Comparison of ENCODE assay signal across 22 mouse cellular contexts in genomic region chr3:75541259-75541658, GRCm38 (mm10). TPM values are rescaled to one million over a fixed set of nuclear protein-coding genes. Genes with fewer than 3 reads are reported as not detected.
"Had no signal": no experiment of that assay in that cellular context is flagged by ENCODE, and none has a peak within 500 bp of the region (broad histone marks: within the 10 kb centered on the region; RNA-seq: fewer than 3 reads in every experiment).

No protein-coding gene starts in this region.

- H3K27me3 ChIP-seq: neural tube, embryonic 12.5 days; neural tube, embryonic 13.5 days; neural tube, embryonic 15.5 days; stomach, embryonic 15.5 days had no signal

- H3K4me1 ChIP-seq: neural tube, embryonic 12.5 days; neural tube, embryonic 13.5 days; neural tube, embryonic 15.5 days; stomach, embryonic 15.5 days had no signal

- DNase-seq: retina, postnatal 1 day; right cerebral cortex, adult 18-20 months; right cerebral cortex, postnatal 14 days; right cerebral cortex, postnatal 25 days; right cerebral cortex, postnatal 4 days; spleen, adult 18-20 months; thymus, adult 18-20 months; thymus, adult 2 months; thymus, postnatal 14 days; thymus, postnatal 25 days; thymus, postnatal 36 days; thymus, postnatal 4 days had no signal

- H3K4me3 ChIP-seq: neural tube, embryonic 12.5 days; neural tube, embryonic 13.5 days; neural tube, embryonic 15.5 days; stomach, embryonic 15.5 days had no signal

- H3K9ac ChIP-seq: neural tube, embryonic 12.5 days; neural tube, embryonic 13.5 days; neural tube, embryonic 15.5 days; stomach, embryonic 15.5 days had no signal

- H3K9me3 ChIP-seq: neural tube, embryonic 12.5 days; neural tube, embryonic 13.5 days; neural tube, embryonic 15.5 days; stomach, embryonic 15.5 days had no signal

- H3K27ac ChIP-seq: neural tube, embryonic 12.5 days; neural tube, embryonic 13.5 days; neural tube, embryonic 15.5 days; stomach, embryonic 15.5 days; stomach, postnatal 0 days had no signal

- H3K36me3 ChIP-seq: stomach, embryonic 15.5 days had no signal

RNA-seq across cellular contexts. Expression of gene Wdr49, which starts 59.3 kb away (rescaled TPM):
- polyA plus RNA-seq: neural tube, embryonic 12.5 days; neural tube, embryonic 13.5 days; small intestine, adult 2 months; spleen, adult 2 months; stomach, embryonic 14.5 days; stomach, embryonic 15.5 days; stomach, embryonic 16.5 days; stomach, postnatal 0 days; thymus, adult 2 months; urinary bladder, adult 2 months had no signal
